Mouse (Mus musculus) gastrocnemius, postnatal 4 days (tissue): ENCODE measurements around the gene Atn1. TPM values are rescaled to one million over a fixed set of nuclear protein-coding genes. Genes with fewer than 3 reads are reported as not detected.
A peak's percentile ranks its signal among the peaks of the same experiment; 100 is the strongest.

ENCODE experiments used
- microRNA-seq: library from miRNA; unstranded; fragments of <30 nt; microRNA quantifications from one replicate; pipeline ENCODE4 v1.2.0, GENCODE M21; 2021
- total RNA-seq, 2 experiments: library from RNA; stranded (reverse); gene quantifications; 2 replicates each; pipeline ENCODE4 v1.2.3; 2021

Gene Atn1
- total RNA-seq, 2 experiments from 2014 or later, result 52.9 to 66.5 TPM

Small RNAs within 50 kb of the gene (microRNA-seq; reads per million reads assigned to microRNA genes)
- 1.5 reads per million for gene Mir141
- gene Mir200c, result 23.1 reads per million, percentile 35 among the genes with 10 or more reads in this experiment

Other genes with a start within 250 kb of the Atn1 start
- 10 to 100 TPM; 11.8 to 14.8 TPM for gene C1ra, start 244.1 kb downstream of the Atn1 start, total RNA-seq
- gene C1s1, start 214.2 kb downstream of the Atn1 start, total RNA-seq, result 10 to 100 TPM; 41.1 to 44.1 TPM
- gene C1rb, start 186.2 kb downstream of the Atn1 start, total RNA-seq, result 1 to 10 TPM; 1.3 to 1.7 TPM
- under 1 TPM; 0.86 to 0.98 TPM for gene C1s2, start 120.4 kb downstream of the Atn1 start, total RNA-seq
- gene Lpcat3, start 93.5 kb downstream of the Atn1 start, total RNA-seq, result 10 to 100 TPM; 37.9 to 43.1 TPM
- gene Emg1, start 44.3 kb downstream of the Atn1 start, total RNA-seq, result 10 to 100 TPM; 71.0 to 82.6 TPM
- gene Phb2, start 44.2 kb downstream of the Atn1 start, total RNA-seq, result 100 to 1,000 TPM; 234 to 238 TPM
- 1 to 10 TPM; 4.6 to 6.4 TPM for gene Ptpn6, start 17.8 kb downstream of the Atn1 start, total RNA-seq
- gene Grcc10, start 15.2 kb downstream of the Atn1 start, total RNA-seq, result 100 to 1,000 TPM; 177 to 209 TPM
- gene Gm45234, start 503 bp downstream of the Atn1 start, total RNA-seq, result under 1 TPM in 1 of 2 experiments, not detected in 1; 0.83 TPM
- gene Eno2, start 13.1 kb upstream of the Atn1 start, total RNA-seq, result 1 to 10 TPM; 6.0 to 6.5 TPM
- not detected for gene Lrrc23, start 23.2 kb upstream of the Atn1 start, total RNA-seq
- gene Spsb2, start 52.1 kb upstream of the Atn1 start, total RNA-seq, result 10 to 100 TPM; 10.5 to 11.7 TPM
- 1,000 to 10,000 TPM; 2,059 to 2,144 TPM for gene Tpi1, start 57.8 kb upstream of the Atn1 start, total RNA-seq
- gene Usp5, start 73.0 kb upstream of the Atn1 start, total RNA-seq, result 10 to 100 TPM; 81.7 to 85.9 TPM
- gene Cdca3, start 73.0 kb upstream of the Atn1 start, total RNA-seq, result 10 to 100 TPM; 27.9 to 28.2 TPM
- 10 to 100 TPM; 13.6 to 14.3 TPM for gene Gnb3, start 83.8 kb upstream of the Atn1 start, total RNA-seq
- 10 to 100 TPM; 57.3 to 62.8 TPM for gene P3h3, start 101.2 kb upstream of the Atn1 start, total RNA-seq
- 1 to 10 TPM; 1.2 to 1.3 TPM for gene Gpr162, start 107.5 kb upstream of the Atn1 start, total RNA-seq
- 1 to 10 TPM; 1.4 to 1.7 TPM for gene Cd4, start 131.7 kb upstream of the Atn1 start, total RNA-seq
- gene Lag3, start 155.2 kb upstream of the Atn1 start, total RNA-seq, result 1 to 10 TPM; 1.1 to 1.2 TPM
- gene Ptms, start 163.6 kb upstream of the Atn1 start, total RNA-seq, result 100 to 1,000 TPM; 395 to 409 TPM
- 100 to 1,000 TPM; 236 to 238 TPM for gene Mlf2, start 174.9 kb upstream of the Atn1 start, total RNA-seq
- gene Cops7a, start 209.0 kb upstream of the Atn1 start, total RNA-seq, result 10 to 100 TPM; 86.3 to 86.8 TPM
- under 1 TPM; 0.56 to 0.67 TPM for gene Pianp, start 240.2 kb upstream of the Atn1 start, total RNA-seq